Mouse (Mus musculus) hematopoietic stem cell, adult 5-6 weeks (primary cell): ENCODE measurements at regions not wholly inside any gene's neighbourhood (a gene's known extent, or its start where the extent isn't known, plus 50 kb on each side); places are given as distances from the start of the nearest gene placed in this dataset.

Experiments used
- ATAC-seq, 2 experiments: fragments of 125-278 bp in 1 of 2; replicated peaks in 1 of 2; 2 replicates each; pipeline ENCODE4 v1.8.0; 2016 to 2017; ENCODE audit warnings: inconsistent platforms in 2 of 2, mild to moderate bottlenecking in 2 of 2, moderate number of reproducible peaks in 2 of 2, low read depth in 1 of 2, moderate TSS enrichment in 1 of 2; ENCODE audit not compliant: low FRiP score in 2 of 2, poor library complexity in 2 of 2, severe bottlenecking in 2 of 2, insufficient read depth in 1 of 2, low TSS enrichment in 1 of 2

DNA sequence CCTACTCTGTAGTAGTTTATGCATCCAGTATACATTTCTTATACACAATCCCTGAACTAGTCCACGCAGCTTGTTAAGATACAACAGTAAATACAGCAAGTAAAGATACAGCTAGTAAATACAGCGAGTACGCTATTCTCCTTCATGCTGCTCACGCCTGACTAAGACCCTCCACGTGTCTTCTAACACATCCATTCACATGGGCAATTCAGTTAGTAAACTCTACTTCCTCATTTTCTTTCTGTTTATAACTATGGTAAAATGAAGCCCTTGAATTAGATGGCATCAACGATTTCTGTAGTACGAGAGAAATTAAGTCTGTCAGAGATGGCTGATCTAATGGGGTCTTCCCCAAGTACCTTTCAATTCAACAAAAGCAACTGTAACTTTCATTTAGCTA is 1246.3 kb downstream of the 9330182O14Rik start:
- peak; percentile 45 to 65; a peak in 3 of 4 replicates for ATAC-seq

GRCm38 (mm10) chr15:41390699-41391098 is 1256.5 kb downstream of the 9330182O14Rik start:
- ATAC-seq: no peak
